Mouse (Mus musculus): ENCODE measurements around the gene Synrg. TPM values are rescaled to one million over a fixed set of nuclear protein-coding genes. Genes with fewer than 3 reads are reported as not detected.

Synrg gene
- polyA plus RNA-seq, 1 experiment from 2014 or later, result 29.2 TPM

- no peak for ATAC-seq (ENCODE audit: low FRiP score)
- Histone ChIP-seq H3K4me1 (no peaks in the 10 kb centered on the region), H3K4me2 (replicated peaks) (no peak overlapping the region), H3K9ac (no peak overlapping the region), H3K27ac (no peak overlapping the region), H3K36me3 (peaks cover 95% of the 10 kb centered on the region), H3K4me3 (no peak overlapping the region), H3K27me3 (no peaks in the 10 kb centered on the region), H3K9me3 (replicated peaks) (no peaks in the 10 kb centered on the region)
- WGBS, result 95% methylated on average over 2 of the region's 2 CpGs
Observed at GRCm38 (mm10) chr11:83995535-83995950, 31.3 kb downstream of the Synrg start.

DNA sequence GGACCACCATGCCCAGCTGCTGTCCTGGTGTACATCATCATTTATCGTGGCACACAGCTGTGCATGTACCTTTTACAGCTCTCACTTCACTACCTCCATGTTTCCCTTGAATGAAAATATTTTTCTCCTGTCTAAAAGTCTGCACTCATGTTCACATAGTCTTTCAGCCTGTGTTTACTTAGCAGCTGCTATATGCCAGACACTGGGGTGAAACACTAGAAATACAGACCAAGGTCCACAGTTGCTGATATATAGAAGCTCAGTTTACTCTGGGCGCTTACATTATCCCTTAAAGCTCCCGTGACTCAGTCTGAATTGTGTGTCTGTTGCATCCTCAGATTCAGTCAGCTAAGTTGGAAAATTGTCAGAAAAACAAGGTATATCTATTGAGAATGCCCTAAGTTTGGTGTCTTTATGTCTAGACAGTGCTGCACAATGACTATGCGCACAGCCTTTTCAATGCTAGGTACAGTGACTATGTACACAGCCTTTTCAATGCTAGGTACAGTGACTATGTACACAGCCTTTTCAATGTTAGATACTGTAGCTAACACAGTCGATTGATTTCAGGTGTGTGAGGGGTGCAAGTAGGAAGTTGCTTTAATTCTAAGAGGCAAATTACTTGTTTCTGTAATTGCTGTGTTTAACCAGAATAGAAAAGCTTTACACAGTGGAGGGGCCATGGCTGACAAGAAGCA, 33.1 kb downstream of the Synrg start:
- Histone ChIP-seq H3K4me2 (replicated peaks) (no peak overlapping the region), H3K27ac (no peak overlapping the region), H3K9me3 (replicated peaks) (no peaks in the 10 kb centered on the region), H3K4me1 (no peaks in the 10 kb centered on the region), H3K27me3 (no peaks in the 10 kb centered on the region), H3K9ac (no peak overlapping the region), H3K36me3 (peaks cover 93% of the 10 kb centered on the region), H3K4me3 (no peak overlapping the region)
- 92% methylated on average over 5 of the region's 5 CpGs for WGBS
- ATAC-seq (ENCODE audit: low FRiP score), result no peak

DNA sequence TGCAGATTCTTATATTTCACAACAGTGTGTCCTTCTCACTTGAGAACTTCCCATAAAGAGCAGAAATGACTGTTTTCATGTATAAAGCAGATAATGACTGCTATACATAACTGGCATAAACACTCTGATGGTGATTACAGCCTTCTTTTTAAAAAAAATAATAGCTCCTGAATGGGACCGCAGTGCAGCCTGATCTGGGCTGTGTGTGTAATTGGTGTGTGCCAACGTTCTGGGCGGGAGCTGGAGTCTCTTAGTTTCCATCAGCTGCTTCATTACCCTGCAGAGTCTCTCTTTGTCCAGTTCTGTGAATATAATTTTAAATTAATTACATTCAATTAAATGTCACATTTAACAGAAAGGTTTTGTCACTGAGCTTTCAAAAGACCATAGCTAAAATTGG, 34.8 kb downstream of the Synrg start:
- 0 out of 2 replicates have a peak overlapping the region, but pooled peaks have one; percentile 12 for H3K27ac ChIP-seq
- ATAC-seq (ENCODE audit: low FRiP score), result no peak
- no peaks in the 10 kb centered on the region for H3K9me3 ChIP-seq (replicated peaks)
- H3K27me3 ChIP-seq, result no peaks in the 10 kb centered on the region
- no peak overlapping the region for H3K4me2 ChIP-seq (replicated peaks)
- H3K4me1 ChIP-seq, result no peaks in the 10 kb centered on the region
- WGBS, result 83% methylated on average over 3 of the region's 3 CpGs
- peaks cover 94% of the 10 kb centered on the region for H3K36me3 ChIP-seq
- no peak overlapping the region for H3K9ac ChIP-seq
- no peak overlapping the region for H3K4me3 ChIP-seq

DNA sequence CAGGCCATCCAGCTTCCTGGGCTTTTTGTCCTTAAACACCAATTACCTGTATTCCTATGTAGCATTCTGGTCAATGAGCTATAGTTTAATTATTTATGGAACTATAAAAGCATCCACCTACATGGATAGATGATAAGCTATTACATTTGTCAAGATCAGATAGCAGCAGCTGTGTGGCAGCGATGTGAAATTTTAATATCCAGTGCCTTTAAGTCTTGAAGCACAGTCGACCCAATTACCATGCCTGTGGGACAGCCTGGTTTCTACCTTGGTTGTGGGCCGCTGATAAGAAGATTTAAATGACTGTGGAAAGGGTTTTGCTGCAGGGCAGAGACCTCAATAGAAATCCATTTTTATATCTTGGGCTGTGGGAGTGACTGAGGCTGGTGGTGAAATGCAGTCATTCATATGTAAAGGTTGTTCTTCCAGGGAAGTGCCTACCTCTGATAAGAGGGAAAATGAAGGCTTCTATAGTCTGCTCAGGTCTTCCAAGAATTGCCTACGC, 35.2 kb downstream of the Synrg start:
- ATAC-seq (ENCODE audit: low FRiP score), result no peak
- Histone ChIP-seq H3K27me3 (no peaks in the 10 kb centered on the region), H3K4me1 (no peaks in the 10 kb centered on the region), H3K4me2 (replicated peaks) (no peak overlapping the region), H3K36me3 (peaks cover 94% of the 10 kb centered on the region), H3K27ac (no peak overlapping the region), H3K9ac (no peak overlapping the region), H3K4me3 (no peak overlapping the region), H3K9me3 (replicated peaks) (no peaks in the 10 kb centered on the region)
- 89% methylated on average over 4 of the region's 4 CpGs for WGBS

- H3K4me3 ChIP-seq, result no peak overlapping the region
- H3K4me2 ChIP-seq (replicated peaks), result no peak overlapping the region
- H3K4me1 ChIP-seq, result no peaks in the 10 kb centered on the region
- 89% methylated on average over 3 of the region's 3 CpGs for WGBS
- ATAC-seq (ENCODE audit: low FRiP score), result no peak
- no peak overlapping the region for H3K9ac ChIP-seq
- no peaks in the 10 kb centered on the region for H3K9me3 ChIP-seq (replicated peaks)
- H3K27me3 ChIP-seq, result no peaks in the 10 kb centered on the region
- H3K36me3 ChIP-seq, result peaks cover 94% of the 10 kb centered on the region
- no peak overlapping the region for H3K27ac ChIP-seq
Observed at GRCm38 (mm10) chr11:84001257-84001656, 37.0 kb downstream of the Synrg start.

GRCm38 (mm10) chr11:84003986-84004385, 39.8 kb downstream of the Synrg start:
- peaks cover 82% of the 10 kb centered on the region for H3K36me3 ChIP-seq
- H3K4me2 ChIP-seq (replicated peaks), result no peak overlapping the region
- ATAC-seq (ENCODE audit: low FRiP score), result no peak
- no peak overlapping the region for H3K9ac ChIP-seq
- no peak overlapping the region for H3K27ac ChIP-seq
- H3K4me3 ChIP-seq, result no peak overlapping the region
- no peaks in the 10 kb centered on the region for H3K9me3 ChIP-seq (replicated peaks)
- no peaks in the 10 kb centered on the region for H3K4me1 ChIP-seq
- H3K27me3 ChIP-seq, result no peaks in the 10 kb centered on the region
- WGBS, result 85% methylated on average over 6 of the region's 6 CpGs

DNA sequence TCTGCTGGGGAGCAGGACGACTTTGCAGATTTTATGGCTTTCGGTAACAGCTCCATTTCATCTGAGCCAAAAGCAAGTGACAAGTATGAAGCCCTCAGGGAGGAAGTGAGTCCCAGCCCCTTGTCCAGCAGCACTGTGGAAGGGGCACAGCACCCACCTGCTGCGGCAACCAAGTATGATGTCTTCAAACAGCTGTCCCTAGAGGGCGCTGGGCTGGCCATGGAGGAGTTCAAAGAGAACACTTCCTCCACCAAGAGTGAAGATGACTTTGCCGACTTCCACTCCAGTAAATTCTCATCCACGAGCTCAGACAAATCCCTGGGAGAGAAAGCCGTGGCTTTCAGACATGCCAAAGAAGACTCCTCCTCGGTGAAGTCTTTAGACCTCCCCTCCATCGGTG, 44.8 kb downstream of the Synrg start:
- ATAC-seq (ENCODE audit: low FRiP score), result no peak
- H3K27ac ChIP-seq, result no peak overlapping the region
- H3K36me3 ChIP-seq, result peaks cover 52% of the 10 kb centered on the region
- H3K4me2 ChIP-seq (replicated peaks), result no peak overlapping the region
- H3K4me3 ChIP-seq, result no peak overlapping the region
- H3K9me3 ChIP-seq (replicated peaks), result no peaks in the 10 kb centered on the region
- H3K4me1 ChIP-seq, result peaks cover 24% of the 10 kb centered on the region
- H3K9ac ChIP-seq, result no peak overlapping the region
- WGBS, result 84% methylated on average over 9 of the region's 9 CpGs
- H3K27me3 ChIP-seq, result no peaks in the 10 kb centered on the region

GRCm38 (mm10) chr11:84010411-84010810, 46.2 kb downstream of the Synrg start:
- ATAC-seq (ENCODE audit: low FRiP score), result no peak
- Histone ChIP-seq H3K9ac (no peak overlapping the region), H3K4me2 (replicated peaks) (no peak overlapping the region), H3K4me1 (peaks cover 24% of the 10 kb centered on the region), H3K36me3 (peaks cover 42% of the 10 kb centered on the region), H3K27me3 (no peaks in the 10 kb centered on the region), H3K9me3 (replicated peaks) (no peaks in the 10 kb centered on the region), H3K4me3 (no peak overlapping the region), H3K27ac (no peak overlapping the region)
- 63% methylated on average over 9 of the region's 9 CpGs for WGBS

- Histone ChIP-seq H3K4me1 (peaks cover 24% of the 10 kb centered on the region), H3K4me3 (no peak overlapping the region), H3K27me3 (no peaks in the 10 kb centered on the region), H3K27ac (no peak overlapping the region), H3K4me2 (replicated peaks) (peak overlapping the region; percentile 23), H3K9me3 (replicated peaks) (no peaks in the 10 kb centered on the region), H3K36me3 (peaks cover 35% of the 10 kb centered on the region), H3K9ac (no peak overlapping the region)
- ATAC-seq (ENCODE audit: low FRiP score), result no peak
- 23% methylated on average over 12 of the region's 12 CpGs for WGBS
Observed at GRCm38 (mm10) chr11:84011050-84011449, 46.8 kb downstream of the Synrg start.

DNA sequence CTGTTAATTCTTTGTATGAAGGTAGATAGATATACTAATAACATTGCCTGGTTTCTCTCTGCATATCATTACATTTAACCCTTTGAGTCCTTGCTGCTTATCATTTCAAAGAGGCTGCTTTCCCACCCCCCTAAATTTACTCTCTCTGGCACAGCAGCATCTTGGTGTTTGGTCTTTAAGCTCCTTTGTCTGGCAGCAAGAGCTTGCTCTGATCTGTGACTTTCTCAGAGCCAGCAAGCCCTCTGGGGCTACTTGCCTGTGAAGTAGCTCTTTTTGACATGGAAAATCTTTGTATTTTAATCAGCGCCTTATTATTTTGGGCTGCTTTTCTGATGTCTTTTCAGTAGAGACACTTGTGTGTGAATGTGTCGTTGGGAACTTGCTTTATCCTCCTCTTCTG, 47.3 kb downstream of the Synrg start:
- H3K4me1 ChIP-seq, result peaks cover 24% of the 10 kb centered on the region

DNA sequence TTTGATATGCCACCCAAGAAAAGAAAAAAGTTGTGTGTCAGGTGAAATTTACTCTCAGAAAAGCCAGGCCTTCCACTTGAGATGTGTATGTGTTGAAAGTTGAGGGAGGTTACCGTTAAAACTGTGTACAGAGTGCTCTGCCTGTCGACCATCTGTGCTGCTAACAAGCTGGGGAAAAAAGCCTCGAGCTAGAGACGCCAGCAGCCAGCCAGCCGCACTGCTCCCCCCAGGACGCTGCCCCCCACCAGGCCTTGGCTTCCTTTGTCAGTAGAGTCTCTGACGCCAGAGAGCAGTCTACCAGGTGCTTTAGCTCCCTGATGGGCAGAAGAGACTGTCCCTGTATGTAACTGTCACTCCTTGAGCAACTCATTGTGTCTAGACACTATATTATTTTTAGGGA, 48.9 kb downstream of the Synrg start:
- H3K27me3 ChIP-seq, result no peaks in the 10 kb centered on the region
- no peaks in the 10 kb centered on the region for H3K9me3 ChIP-seq (replicated peaks)
- WGBS, result 8% methylated on average over 7 of the region's 7 CpGs
- H3K4me1 ChIP-seq, result peaks cover 24% of the 10 kb centered on the region
- no peak overlapping the region for H3K4me3 ChIP-seq
- no peak overlapping the region for H3K27ac ChIP-seq
- H3K9ac ChIP-seq, result 0 out of 2 replicates have a peak overlapping the region, but pooled peaks have one; percentile 10
- H3K4me2 ChIP-seq (replicated peaks), result no peak overlapping the region
- ATAC-seq (ENCODE audit: low FRiP score), result no peak
- peaks cover 39% of the 10 kb centered on the region for H3K36me3 ChIP-seq

More for the DNA sequence above, 47.3 kb downstream of the Synrg start:
- H3K27me3 ChIP-seq, result no peaks in the 10 kb centered on the region
- H3K27ac ChIP-seq, result no peak overlapping the region
- WGBS, result 18% methylated on average over 2 of the region's 2 CpGs
- H3K9me3 ChIP-seq (replicated peaks), result no peaks in the 10 kb centered on the region
- H3K36me3 ChIP-seq, result peaks cover 31% of the 10 kb centered on the region
- no peak overlapping the region for H3K9ac ChIP-seq
- peak overlapping the region; percentile 23 for H3K4me2 ChIP-seq (replicated peaks)
- no peak overlapping the region for H3K4me3 ChIP-seq
- no peak for ATAC-seq (ENCODE audit: low FRiP score)

GRCm38 (mm10) chr11:84016147-84016809, 52.0 kb downstream of the Synrg start:
- WGBS, result 94% methylated on average over 6 of the region's 6 CpGs
- Histone ChIP-seq H3K9me3 (replicated peaks) (no peaks in the 10 kb centered on the region), H3K4me1 (peaks cover 15% of the 10 kb centered on the region), H3K4me2 (replicated peaks) (no peak overlapping the region), H3K36me3 (peaks cover 45% of the 10 kb centered on the region), H3K27ac (no peak overlapping the region), H3K27me3 (no peaks in the 10 kb centered on the region), H3K9ac (no peak overlapping the region), H3K4me3 (no peak overlapping the region)
- no peak for ATAC-seq (ENCODE audit: low FRiP score)
